Comparison of ENCODE assay signal across 12 mouse cellular contexts in genomic region chr6:122718224-122718623, GRCm38 (mm10). TPM values are rescaled to one million over a fixed set of nuclear protein-coding genes. Genes with fewer than 3 reads are reported as not detected.
DNase-seq lines count a peak whose midpoint lies in the region; ATAC-seq and TF ChIP-seq lines count a peak whose summit lies in the region.
"Not testable (repeated sequence)": the region's sequence is repeated elsewhere in the genome, so short reads cannot be mapped to it uniquely, and the experiment has no call there.
"Had no signal": no experiment of that assay in that cellular context is flagged by ENCODE, and none has a peak within 500 bp of the region (broad histone marks: within the 10 kb centered on the region; RNA-seq: fewer than 3 reads in every experiment).

No protein-coding gene starts in this region.

- 0 out of 2 replicates have a peak, but pooled peaks have one; percentile 10 for TF ChIP-seq CTCF in layer of hippocampus, adult 2 months (conservative IDR thresholded peaks at IDR 0.05)
- not testable (repeated sequence) for TF ChIP-seq CTCF in liver, embryonic 14.5 days (IDR thresholded peaks at IDR 0.05; ENCODE audit: low read depth)

- 62% methylated on average over 1 of the region's 1 CpGs for WGBS in liver, embryonic 12.5 days (ENCODE audit: insufficient replicate concordance)
- 64% methylated on average over 1 of the region's 1 CpGs for WGBS in liver, embryonic 14.5 days (ENCODE audit: insufficient replicate concordance)
- 68% methylated on average over 1 of the region's 1 CpGs for WGBS in liver, embryonic 16.5 days (ENCODE audit: insufficient replicate concordance)

- TF ChIP-seq EP300 in liver, embryonic 14.5 days (IDR thresholded peaks at IDR 0.05; ENCODE audit: low read depth) = not testable (repeated sequence)

- H3K36me3 ChIP-seq in liver, embryonic 12.5 days; liver, embryonic 14.5 days (replicated peaks; ENCODE audit: control insufficient read depth, insufficient read depth, low read depth); liver, embryonic 16.5 days (ENCODE audit: control insufficient read depth, insufficient read depth): not testable (repeated sequence)

- not testable (repeated sequence) for H3K4me3 ChIP-seq in layer of hippocampus, adult 2 months; liver, embryonic 12.5 days; liver, embryonic 14.5 days (ENCODE audit: insufficient read depth in 1 of 2, low read depth in 2 of 2, low read length in 2 of 2); liver, embryonic 16.5 days (ENCODE audit: low read depth, low read length)

- peaks cover 16% of the 10 kb centered on the region for H3K4me1 ChIP-seq in liver, embryonic 12.5 days
- not testable (repeated sequence) for H3K4me1 ChIP-seq in liver, embryonic 14.5 days (replicated peaks; ENCODE audit: control insufficient read depth in 2 of 2, insufficient read depth in 2 of 2, low read length in 1 of 2); liver, embryonic 16.5 days (ENCODE audit: control insufficient read depth, low read depth, low read length)

- H3K9ac ChIP-seq in liver, embryonic 12.5 days; liver, embryonic 14.5 days (replicated peaks); liver, embryonic 16.5 days (ENCODE audit: low read depth, low read length): not testable (repeated sequence)

- H3K27me3 ChIP-seq in liver, embryonic 12.5 days (replicated peaks); liver, embryonic 14.5 days (ENCODE audit: control insufficient read depth, insufficient read depth, low read length); liver, embryonic 16.5 days (ENCODE audit: control insufficient read depth, insufficient read depth, low read depth, low read length): not testable (repeated sequence)

- not testable (repeated sequence) for H3K27ac ChIP-seq in layer of hippocampus, adult 2 months; liver, embryonic 14.5 days; liver, embryonic 16.5 days (ENCODE audit: low read length)
- H3K27ac ChIP-seq in liver, embryonic 12.5 days = 0 out of 2 replicates have a peak overlapping the region, but pooled peaks have one; percentile 40

- not testable (repeated sequence) for H3K4me2 ChIP-seq in liver, embryonic 12.5 days; liver, embryonic 14.5 days (ENCODE audit: low read depth); liver, embryonic 16.5 days (ENCODE audit: low read depth, low read length)

- peak; percentile 69 for ATAC-seq in liver, embryonic 12.5 days
- peak; percentile 53 for ATAC-seq in liver, embryonic 14.5 days (ENCODE audit: insufficient read depth)
- ATAC-seq in liver, embryonic 16.5 days (ENCODE audit: low read depth) = peak; percentile 69

- H3K9me3 ChIP-seq in liver, embryonic 12.5 days (replicated peaks); liver, embryonic 14.5 days (ENCODE audit: control insufficient read depth, low read length); liver, embryonic 16.5 days (replicated peaks; ENCODE audit: control insufficient read depth, low read length): not testable (repeated sequence)

- peak; percentile 37 for DNase-seq in 416B (ENCODE audit: low read depth)
- not testable (repeated sequence) for DNase-seq in layer of hippocampus, adult 2 months (ENCODE audit: low spot score in 2 of 2)
- peak in 1 of 3 experiments; percentile 9 for DNase-seq in liver, embryonic 14.5 days (ENCODE audit: low read depth in 3 of 3, low spot score in 3 of 3)

RNA-seq across cellular contexts. Expression of gene Nanog, which starts 10.9 kb away (rescaled TPM):
- total RNA-seq in layer of hippocampus, adult 2 months (2021) = not detected
- 0.12 TPM in 1 of 2 replicates, not detected in the other for polyA plus RNA-seq in liver, embryonic 12.5 days (2016; fragmentation: Nextera tagmentation; extraction: Ambion mirVana)
- polyA plus RNA-seq in liver, embryonic 14.5 days (2012; rRNA removed) = 0.01 TPM in 1 of 2 replicates, not detected in the other
- not detected in 2 replicates for polyA plus RNA-seq in liver, embryonic 14.5 days (2014; fragmentation: Nextera tagmentation; extraction: Ambion mirVana)
- not detected in 2 replicates for polyA plus RNA-seq in liver, embryonic 16.5 days (2015; fragmentation: Nextera tagmentation; extraction: Ambion mirVana)
- total RNA-seq: adrenal gland, adult 2 months; adrenal gland, postnatal 10 days; adrenal gland, postnatal 25 days; adrenal gland, postnatal 4 days; common myeloid progenitor, adult 5-6 weeks; MEL had no signal
- polyA plus RNA-seq: adrenal gland, adult 2 months; erythroblast, embryonic 14.5 days had no signal
